Mouse (Mus musculus): ENCODE data around the gene Senp1.

GRCm38 (mm10) chr15:98021886-98022285, 71.7 kb downstream of the Senp1 start:
- TF ChIP-seq CTCF (IDR thresholded peaks at IDR 0.05; ENCODE audit: insufficient read depth, low read length), result no peak
- TF ChIP-seq POLR2A (IDR thresholded peaks at IDR 0.05; ENCODE audit: borderline replicate concordance, extremely low read depth, low read depth, low read length), result no peak

Data from lung, adult 2 months (tissue).